Mouse (Mus musculus) neural tube, embryonic 11.5 days (tissue): ENCODE data around the gene Olfr1008. TPM values are rescaled to one million over a fixed set of nuclear protein-coding genes. Genes with fewer than 3 reads are reported as not detected.

ENCODE experiments used
- polyA plus RNA-seq: library from polyadenylated mRNA; unstranded; fragments of >200 nt; fragmentation: Nextera tagmentation; extraction: Ambion mirVana; gene quantifications from 2 replicates; pipeline ENCODE4 v1.2.1, GENCODE M21; 2014

Gene Olfr1008
- polyA plus RNA-seq, 1 experiment from 2014 or later = not detected

Other genes with a start within 250 kb of the Olfr1008 start
- not detected in 2 replicates for gene Olfr995, start 245.8 kb upstream of the Olfr1008 start, polyA plus RNA-seq
- gene 4833423E24Rik, start 170.4 kb upstream of the Olfr1008 start, polyA plus RNA-seq = not detected in 2 replicates
- gene Olfr996, start 110.2 kb upstream of the Olfr1008 start, polyA plus RNA-seq = not detected in 2 replicates
- gene Olfr998, start 100.5 kb upstream of the Olfr1008 start, polyA plus RNA-seq = not detected in 2 replicates
- not detected in 2 replicates for gene Olfr1000, start 77.5 kb upstream of the Olfr1008 start, polyA plus RNA-seq
- not detected in 2 replicates for gene Olfr1002, start 38.7 kb upstream of the Olfr1008 start, polyA plus RNA-seq
- gene Olfr154, start 25.0 kb upstream of the Olfr1008 start, polyA plus RNA-seq = not detected in 2 replicates
- gene Olfr1006, start 10.7 kb upstream of the Olfr1008 start, polyA plus RNA-seq = not detected in 2 replicates
- gene Olfr1009, start 26.0 kb downstream of the Olfr1008 start, polyA plus RNA-seq = not detected in 2 replicates
- not detected in 2 replicates for gene Olfr1012, start 73.3 kb downstream of the Olfr1008 start, polyA plus RNA-seq
- not detected in 2 replicates for gene Olfr1013, start 77.7 kb downstream of the Olfr1008 start, polyA plus RNA-seq
- gene Olfr1014, start 83.3 kb downstream of the Olfr1008 start, polyA plus RNA-seq = not detected in 2 replicates
- not detected in 2 replicates for gene Olfr1015, start 92.6 kb downstream of the Olfr1008 start, polyA plus RNA-seq
- gene Olfr1016, start 113.1 kb downstream of the Olfr1008 start, polyA plus RNA-seq = not detected in 2 replicates
- not detected in 2 replicates for gene Olfr1018, start 129.0 kb downstream of the Olfr1008 start, polyA plus RNA-seq
- not detected in 2 replicates for gene Olfr1019, start 156.1 kb downstream of the Olfr1008 start, polyA plus RNA-seq
- not detected in 2 replicates for gene Olfr1020, start 157.6 kb downstream of the Olfr1008 start, polyA plus RNA-seq
- not detected in 2 replicates for gene Olfr1022, start 179.2 kb downstream of the Olfr1008 start, polyA plus RNA-seq
- gene Olfr1023, start 196.2 kb downstream of the Olfr1008 start, polyA plus RNA-seq = not detected in 2 replicates
- gene Olfr1024, start 215.6 kb downstream of the Olfr1008 start, polyA plus RNA-seq = not detected in 2 replicates
- not detected in 2 replicates for gene Olfr1025-ps1, start 225.8 kb downstream of the Olfr1008 start, polyA plus RNA-seq
- not detected in 2 replicates for gene Olfr1026, start 232.1 kb downstream of the Olfr1008 start, polyA plus RNA-seq